Mouse (Mus musculus) thymus, adult 2 months (tissue): ENCODE data around the gene Dkkl1.

ENCODE experiments used
- CTCF ChIP-seq: fragments of 200-500 bp; IDR thresholded peaks from 2 replicates; pipeline ENCODE4 v1.5.1; 2012; ENCODE audit warnings: mild to moderate bottlenecking, control low read depth, low read length, moderate library complexity, borderline replicate concordance; ENCODE audit not compliant: control insufficient read depth, poor library complexity, insufficient read depth; ENCODE audit errors: extremely low read depth
- POLR2A ChIP-seq: fragments of 200-500 bp; IDR thresholded peaks from 2 replicates; pipeline ENCODE4 v1.6.1; 2012; ENCODE audit warnings: mild to moderate bottlenecking, low read length, control low read depth, moderate library complexity; ENCODE audit not compliant: control insufficient read depth, poor library complexity, insufficient read depth; ENCODE audit errors: extremely low read depth

GRCm38 (mm10) chr7:45174567-45175280 is 37.2 kb downstream of the Dkkl1 start:
- no peak for TF ChIP-seq POLR2A
- TF ChIP-seq CTCF: no peak
